Mouse (Mus musculus): ENCODE data around the gene Inka1.

Gene Inka1

GRCm38 (mm10) chr9:107957141-107957540 is 28.5 kb downstream of the Inka1 start:
- DNase-seq (ENCODE audit: low spot score in 2 of 2) = no peak

- no peak for DNase-seq (ENCODE audit: low spot score in 2 of 2)
These were observed 29.9 kb downstream of the Inka1 start for GRCm38 (mm10) chr9:107955613-107956289.

- DNase-seq (ENCODE audit: low spot score in 2 of 2) = peak; percentile 71 to 91
These were observed 35.0 kb downstream of the Inka1 start for GRCm38 (mm10) chr9:107950460-107951355.

GRCm38 (mm10) chr9:107949922-107950235 is 35.8 kb downstream of the Inka1 start, which contains the start of gene Traip:
Gene Traip (plus strand): TSS chr9:107950136.
- DNase-seq (ENCODE audit: low spot score in 2 of 2) = no peak

- no peak for DNase-seq (ENCODE audit: low spot score in 2 of 2)
These were observed 36.3 kb downstream of the Inka1 start for GRCm38 (mm10) chr9:107949184-107949921.

GRCm38 (mm10) chr9:107947241-107948194 is 38.2 kb downstream of the Inka1 start:
- DNase-seq (ENCODE audit: low spot score in 2 of 2) = no peak

- DNase-seq (ENCODE audit: low spot score in 2 of 2) = no peak
These were observed 48.8 kb downstream of the Inka1 start for GRCm38 (mm10) chr9:107936831-107937230.

GRCm38 (mm10) chr9:107936215-107936822 is 49.4 kb downstream of the Inka1 start:
- peak in 1 of 2 experiments; percentile 65 for DNase-seq (ENCODE audit: low spot score in 2 of 2)

- peak in 1 of 2 experiments; percentile 67 for DNase-seq (ENCODE audit: low spot score in 2 of 2)
These were observed 49.9 kb downstream of the Inka1 start for GRCm38 (mm10) chr9:107935790-107936214.

- DNase-seq (ENCODE audit: low spot score in 2 of 2) = no peak
These were observed 50.3 kb downstream of the Inka1 start, which contains the start of gene Camkv for GRCm38 (mm10) chr9:107935374-107935773. Gene Camkv (plus strand): TSS chr9:107935674.

Measured in left cerebral cortex, adult 9 months (tissue).